ENCODE assay signal across 8 mouse cellular contexts in the genomic region with DNA sequence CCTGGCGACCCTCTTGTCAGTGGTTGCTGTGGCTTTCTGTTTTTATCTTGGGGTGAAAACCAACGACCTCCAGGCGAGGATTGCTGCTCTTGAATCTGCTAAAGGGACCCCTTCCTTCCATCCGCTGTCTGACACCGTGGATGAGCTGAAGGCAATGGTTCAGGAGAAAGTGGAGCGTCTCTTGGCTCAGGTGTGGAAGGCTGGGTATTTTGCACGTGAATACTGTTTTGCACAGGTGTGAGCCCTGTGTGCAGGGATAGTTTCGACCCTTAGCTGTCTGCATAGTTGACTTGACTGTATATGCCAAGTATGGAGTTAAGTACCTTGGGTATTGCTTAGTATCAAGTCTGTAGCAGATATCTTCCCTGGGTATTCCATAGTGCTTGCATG. TPM values are rescaled to one million over a fixed set of nuclear protein-coding genes. Genes with fewer than 3 reads are reported as not detected.
DNase-seq lines count a peak whose midpoint lies in the region; ATAC-seq and TF ChIP-seq lines count a peak whose summit lies in the region.

No protein-coding gene starts in this region.

- H3K36me3 ChIP-seq in erythroblast, embryonic 14.5 days (ENCODE audit: control insufficient read depth): no peaks in the 10 kb centered on the region
- H3K36me3 ChIP-seq in testis, adult 2 months (ENCODE audit: control insufficient read depth, insufficient read depth, low read length): no peaks in the 10 kb centered on the region
- H3K36me3 ChIP-seq in liver, embryonic 13.5 days: no peaks in the 10 kb centered on the region
- H3K36me3 ChIP-seq in stomach, postnatal 0 days (ENCODE audit: control insufficient read depth, insufficient read depth, low read length): no peaks in the 10 kb centered on the region

- H3K4me2 ChIP-seq in liver, embryonic 13.5 days: peak overlapping the region; percentile 74
- peak overlapping the region; percentile 99 for H3K4me2 ChIP-seq in stomach, postnatal 0 days (replicated peaks; ENCODE audit: low read depth)

- peak overlapping the region; percentile 9 for H3K4me3 ChIP-seq in erythroblast, embryonic 14.5 days (replicated peaks)
- peak overlapping the region; percentile 75 for H3K4me3 ChIP-seq in testis, adult 2 months (ENCODE audit: control insufficient read depth, low read depth, low read length)
- peak overlapping the region; percentile 54 for H3K4me3 ChIP-seq in liver, embryonic 13.5 days (replicated peaks)
- H3K4me3 ChIP-seq in stomach, postnatal 0 days (ENCODE audit: low read depth, low read length): peak overlapping the region; percentile 56

- H3K4me1 ChIP-seq in erythroblast, embryonic 14.5 days (ENCODE audit: control insufficient read depth): no peaks in the 10 kb centered on the region
- H3K4me1 ChIP-seq in testis, adult 2 months (ENCODE audit: control insufficient read depth, insufficient read depth, low read length): peaks cover 16% of the 10 kb centered on the region
- no peaks in the 10 kb centered on the region for H3K4me1 ChIP-seq in liver, embryonic 13.5 days (replicated peaks)
- no peaks in the 10 kb centered on the region; the same call in 1 of the 2 replicates for H3K4me1 ChIP-seq in stomach, postnatal 0 days (replicated peaks; ENCODE audit: control insufficient read depth, insufficient read depth)

- no peak overlapping the region for H3K27ac ChIP-seq in testis, adult 2 months (ENCODE audit: control insufficient read depth, insufficient read depth, low read depth, low read length)
- no peak overlapping the region for H3K27ac ChIP-seq in liver, embryonic 13.5 days
- no peak overlapping the region for H3K27ac ChIP-seq in stomach, postnatal 0 days (replicated peaks)

- 14% methylated on average over 8 of the region's 8 CpGs for whole genome bisulfite sequencing in liver, embryonic 13.5 days (ENCODE audit: insufficient replicate concordance)
- 15% methylated on average over 8 of the region's 8 CpGs for WGBS in stomach, postnatal 0 days

- no peak for TF ChIP-seq CTCF in testis, adult 2 months (IDR thresholded peaks at IDR 0.05; ENCODE audit: control insufficient read depth, insufficient read depth, insufficient replicate concordance, low read depth, low read length)
- TF ChIP-seq CTCF in stomach, postnatal 0 days (IDR thresholded peaks at IDR 0.05; ENCODE audit: low read depth): no peak

- DNase-seq in testis, postnatal 14 days (ENCODE audit: low spot score): no peak
- no peak for DNase-seq in liver, embryonic 13.5 days
- no peak for DNase-seq in stomach, postnatal 0 days (ENCODE audit: low spot score)
- no peak for DNase-seq in urinary bladder, postnatal 36 days (ENCODE audit: low spot score in 2 of 2)
- DNase-seq in thymus, adult 18-20 months: no peak

- no peak for TF ChIP-seq POLR2A in testis, adult 2 months (IDR thresholded peaks at IDR 0.05; ENCODE audit: control insufficient read depth, low read depth, low read length)

- no peaks in the 10 kb centered on the region for H3K9me3 ChIP-seq in erythroblast, embryonic 14.5 days (ENCODE audit: control insufficient read depth, low read length)
- H3K9me3 ChIP-seq in liver, embryonic 13.5 days (replicated peaks): no peaks in the 10 kb centered on the region
- H3K9me3 ChIP-seq in stomach, postnatal 0 days (ENCODE audit: control insufficient read depth, low read length): no peaks in the 10 kb centered on the region

- H3K27me3 ChIP-seq in erythroblast, embryonic 14.5 days (ENCODE audit: control insufficient read depth): peaks cover 20% of the 10 kb centered on the region
- no peaks in the 10 kb centered on the region for H3K27me3 ChIP-seq in testis, adult 2 months (ENCODE audit: control insufficient read depth, insufficient read depth, low read length)
- H3K27me3 ChIP-seq in liver, embryonic 13.5 days: peaks cover 24% of the 10 kb centered on the region
- no peaks in the 10 kb centered on the region for H3K27me3 ChIP-seq in stomach, postnatal 0 days (ENCODE audit: control insufficient read depth, insufficient read depth, low read length)

- no peak for ATAC-seq in erythroblast, adult 5-6 weeks (replicated peaks; ENCODE audit: low FRiP score, poor library complexity, severe bottlenecking)
- no peak for ATAC-seq in liver, embryonic 13.5 days (ENCODE audit: low read depth)
- ATAC-seq in stomach, postnatal 0 days (ENCODE audit: low FRiP score, low TSS enrichment): no peak

- H3K9ac ChIP-seq in liver, embryonic 13.5 days: 0 out of 2 replicates have a peak overlapping the region, but pooled peaks have one; percentile 13
- 0 out of 2 replicates have a peak overlapping the region, but pooled peaks have one; percentile 61 for H3K9ac ChIP-seq in stomach, postnatal 0 days (ENCODE audit: low read length)

- no peak for TF ChIP-seq EP300 in stomach, postnatal 0 days (optimal IDR thresholded peaks at IDR 0.05)

RNA-seq across cellular contexts. Expression of a gene that starts 50.3 kb away (rescaled TPM):
- 0.01 TPM in 1 of 2 replicates, not detected in the other for polyA plus RNA-seq in erythroblast, embryonic 14.5 days (2012)
- not detected in 2 replicates for total RNA-seq in erythroblast, adult 5-6 weeks (2015; ENCODE audit: low replicate concordance)
- 0.09 TPM in 1 of 2 replicates, not detected in the other for total RNA-seq in erythroblast, adult 5-6 weeks (2017; ENCODE audit: low replicate concordance)
- 1.5 and 1.9 TPM in 2 replicates for polyA plus RNA-seq in testis, adult 2 months (2012; rRNA removed)
- 1.3 and 1.7 TPM in 2 replicates for polyA plus RNA-seq in liver, embryonic 13.5 days (2015; fragmentation: Nextera tagmentation; extraction: Ambion mirVana)
- polyA plus RNA-seq in stomach, postnatal 0 days (2015; fragmentation: Nextera tagmentation; extraction: Ambion mirVana): 1.3 and 1.5 TPM in 2 replicates

Comparison
In these comparisons a context has a peak if more than half of its experiments do, and no peak if none do; other contexts are left out.
1. H3K4me3 ChIP-seq: peak in every context shown above with its lines; median percentile 75 in testis, adult 2 months; 56 in stomach, postnatal 0 days; 54 in liver, embryonic 13.5 days; 9 in erythroblast, embryonic 14.5 days.